Mouse (Mus musculus): ENCODE measurements at regions not wholly inside any gene's neighbourhood (a gene's known extent, or its start where the extent isn't known, plus 50 kb on each side); places are given as distances from the start of the nearest gene placed in this dataset.
A peak's percentile ranks its signal among the peaks of the same experiment; 100 is the strongest.

DNA sequence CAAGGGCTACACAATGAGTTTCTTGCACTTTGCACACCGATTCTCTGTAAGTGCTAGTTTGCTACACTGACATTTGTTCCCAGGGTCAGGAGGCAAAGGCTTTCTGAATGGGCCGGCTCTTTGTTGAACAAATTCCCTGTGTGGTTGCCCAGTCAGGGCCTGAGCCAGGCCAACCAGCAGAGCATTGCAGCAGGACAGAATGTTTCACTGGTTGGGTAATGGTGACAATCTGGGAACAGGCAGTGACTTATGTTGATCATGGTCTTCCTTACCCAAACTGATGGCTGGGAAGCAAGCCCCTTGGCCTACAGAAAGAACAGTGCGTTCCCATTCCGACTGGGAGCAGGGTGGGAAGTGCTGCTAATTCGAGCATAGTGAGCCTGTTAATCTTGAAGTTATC, 363.7 kb upstream of the Satb1 start:
- DNase-seq (ENCODE audit: low read depth, low spot score), result peak; percentile 1

DNA sequence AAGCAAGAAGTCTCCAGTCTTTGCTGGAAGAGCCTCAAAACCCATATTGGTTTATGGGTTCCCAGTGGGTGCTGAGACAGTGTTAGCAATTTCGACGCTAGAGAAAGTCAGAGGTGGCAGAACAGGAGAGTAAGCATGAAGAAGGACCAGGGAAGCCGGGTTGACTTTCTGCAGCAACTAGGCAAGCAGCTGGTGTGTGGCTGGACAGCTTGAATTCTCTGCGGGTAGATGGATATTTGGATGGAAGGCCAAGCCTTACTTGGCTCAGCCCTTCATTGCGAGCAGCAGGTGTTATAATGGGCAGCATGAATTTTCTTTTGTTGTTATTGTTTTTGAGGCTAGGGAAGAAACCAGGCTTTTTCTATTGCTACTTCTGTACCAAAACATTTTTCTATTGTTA, 362.7 kb upstream of the Satb1 start:
- DNase-seq (ENCODE audit: low read depth, low spot score), result no peak

DNA sequence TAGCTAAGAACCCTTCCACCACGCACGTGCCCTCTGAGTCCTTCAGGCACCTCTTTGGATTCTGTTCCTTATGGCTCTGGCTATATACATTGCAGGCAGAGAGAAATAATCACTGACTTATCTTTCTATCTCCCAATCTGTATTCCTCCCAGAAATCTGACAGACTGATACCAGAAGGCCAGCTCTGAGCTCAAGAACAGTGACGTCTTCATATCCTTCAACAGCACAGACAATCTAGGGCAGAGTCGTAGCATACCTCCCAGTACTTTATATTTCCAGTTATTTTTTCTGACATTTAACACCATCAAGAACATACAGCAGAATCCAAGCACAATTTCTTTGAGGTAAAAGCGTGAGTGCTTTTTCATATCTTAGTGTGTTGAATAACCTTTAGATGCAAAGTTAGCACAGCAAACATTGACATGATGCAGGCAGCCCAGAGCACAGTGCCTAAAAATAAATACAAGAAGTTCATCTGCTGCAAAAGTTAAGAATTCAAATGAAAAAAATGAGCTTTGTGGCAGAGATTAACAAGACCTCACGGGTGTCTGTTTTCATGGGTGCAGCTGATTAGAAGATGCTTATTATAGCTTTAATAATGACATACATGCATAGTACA, 358.1 kb upstream of the Satb1 start:
- DNase-seq (ENCODE audit: low read depth, low spot score), result no peak

DNA sequence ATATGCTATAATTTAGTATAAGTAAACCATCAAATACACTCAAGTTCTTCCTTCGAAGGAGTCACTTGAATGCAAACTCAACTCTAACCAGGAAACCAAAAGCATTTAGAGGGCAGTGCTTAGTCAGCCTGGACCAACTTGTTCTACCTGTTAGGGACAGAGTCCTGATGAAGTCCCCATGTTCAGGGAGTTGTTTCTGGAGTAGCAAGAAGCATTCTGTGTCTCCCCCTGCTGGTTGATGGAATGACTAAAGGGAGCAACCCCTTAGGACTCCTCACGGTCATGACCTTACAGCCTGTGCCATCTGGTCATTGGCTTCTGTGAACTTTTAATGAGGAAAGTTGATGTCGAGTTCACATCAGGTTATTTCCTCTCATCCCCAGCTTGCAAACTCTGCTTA, 349.6 kb upstream of the Satb1 start:
- no peak for DNase-seq (ENCODE audit: low read depth, low spot score)

DNA sequence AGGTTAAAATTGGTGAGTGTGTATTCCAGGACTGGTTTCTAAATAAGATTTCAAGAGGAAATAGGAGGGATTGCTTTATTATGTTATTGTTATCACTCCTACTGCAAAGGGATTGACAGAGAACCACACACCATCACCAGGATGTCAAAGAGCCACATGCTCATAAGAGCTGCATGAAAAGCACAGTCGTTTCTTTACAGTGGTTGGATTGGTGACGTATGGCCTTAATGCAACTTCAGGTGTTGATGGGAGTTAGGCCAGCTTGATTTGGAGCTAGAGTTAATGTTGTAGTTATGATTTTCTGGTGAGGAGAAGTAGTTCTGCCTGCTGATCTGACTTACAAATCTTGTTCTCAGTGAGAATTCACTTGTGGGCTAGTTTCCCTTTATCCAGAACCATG, 344.9 kb upstream of the Satb1 start:
- no peak for DNase-seq (ENCODE audit: low read depth, low spot score)

GRCm38 (mm10) chr17:52168076-52168838, 335.2 kb upstream of the Satb1 start:
- DNase-seq (ENCODE audit: low read depth, low spot score), result no peak

- no peak for DNase-seq (ENCODE audit: low read depth, low spot score)
These were observed 334.6 kb upstream of the Satb1 start for GRCm38 (mm10) chr17:52167658-52168057.

DNA sequence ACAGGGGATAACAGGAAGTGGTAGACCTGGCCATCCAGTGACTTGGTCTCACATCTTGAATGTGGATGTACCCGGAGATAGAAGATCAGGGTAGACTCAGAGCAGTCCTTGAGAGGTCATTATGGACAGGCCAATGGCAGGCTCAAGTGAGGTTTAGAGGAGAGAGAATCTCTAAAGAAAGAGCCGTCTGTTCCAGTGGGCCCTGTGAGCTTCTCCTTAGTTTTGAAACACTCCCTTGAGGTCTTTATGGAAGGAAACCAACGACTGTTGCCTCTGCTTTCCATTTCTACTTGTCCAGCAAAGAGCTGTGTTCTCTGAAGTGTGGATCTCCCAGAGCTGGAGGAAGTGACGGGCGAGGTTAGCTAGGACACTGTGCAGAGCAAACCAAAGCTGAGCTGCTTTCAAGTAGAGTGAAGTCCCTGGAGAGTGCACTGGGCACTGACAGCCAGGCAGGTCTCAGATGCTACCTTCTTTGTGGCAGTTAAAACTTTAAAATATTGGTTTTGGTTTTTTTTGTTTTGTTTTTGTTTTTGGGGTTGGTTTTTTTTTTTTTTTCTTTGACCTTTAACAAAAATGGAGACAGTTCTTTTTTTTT, 332.9 kb upstream of the Satb1 start:
- no peak for DNase-seq (ENCODE audit: low read depth, low spot score)

DNA sequence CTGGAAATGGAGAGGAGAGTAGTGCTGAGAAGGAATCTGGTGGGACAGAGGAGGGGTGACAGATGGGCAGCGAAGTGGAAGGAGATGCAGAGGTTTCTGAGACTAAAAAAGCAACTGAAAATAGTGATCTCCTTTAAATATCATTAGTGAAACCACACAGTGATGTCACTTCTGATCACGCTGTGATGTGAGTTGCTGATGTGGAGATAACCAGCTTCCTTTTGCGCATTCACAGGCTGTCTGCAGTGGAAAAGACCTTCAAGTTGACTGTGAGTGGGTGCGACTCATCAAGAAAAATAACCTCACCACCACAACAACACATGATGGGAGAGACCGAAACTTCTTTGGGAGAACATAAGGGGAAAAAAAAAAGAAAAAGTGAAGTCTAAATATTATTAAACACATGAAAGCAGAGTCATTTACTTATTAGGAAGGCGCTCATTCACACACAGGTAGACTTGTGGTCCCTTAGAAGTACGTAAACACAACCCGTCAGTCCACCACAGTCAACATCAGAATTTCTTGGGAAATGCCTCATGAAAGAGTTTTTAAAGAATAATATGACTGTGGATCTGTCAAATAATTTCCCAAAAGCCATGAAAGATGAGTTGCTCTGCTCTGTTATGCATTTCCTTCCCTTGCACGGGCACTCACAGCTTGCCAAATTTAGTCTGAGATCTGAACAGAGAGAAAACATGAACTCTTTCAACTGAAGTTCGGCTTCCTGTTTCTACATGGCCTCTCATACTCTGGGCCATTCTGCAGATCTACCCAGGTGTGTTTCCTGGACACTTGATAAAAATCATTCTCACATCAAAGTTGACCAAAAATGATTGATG, 329.7 kb upstream of the Satb1 start:
- DNase-seq (ENCODE audit: low read depth, low spot score), result peak; percentile 27

GRCm38 (mm10) chr17:52150496-52150895, 317.4 kb upstream of the Satb1 start:
- no peak for DNase-seq (ENCODE audit: low read depth, low spot score)

- no peak for DNase-seq (ENCODE audit: low read depth, low spot score)
These were observed 316.7 kb upstream of the Satb1 start for GRCm38 (mm10) chr17:52149834-52150233.

DNA sequence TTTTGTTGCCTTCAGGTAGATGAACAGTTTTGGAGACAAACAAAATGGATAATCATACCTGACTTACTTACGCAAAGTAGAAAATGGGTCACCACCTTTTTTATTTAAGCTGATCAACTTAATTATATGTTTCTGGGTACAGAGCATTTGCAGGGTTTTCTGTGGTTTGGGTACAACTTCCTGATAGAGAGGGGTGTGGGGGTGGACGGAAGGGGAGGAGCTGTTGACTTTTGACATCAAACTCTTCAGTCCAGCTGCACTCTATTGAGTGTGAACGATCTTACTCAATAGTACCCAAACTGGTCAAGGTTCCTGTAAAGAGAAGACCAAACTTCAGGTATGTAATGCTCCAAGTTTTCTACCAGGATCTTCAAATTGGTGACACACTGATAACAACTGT, 316.0 kb upstream of the Satb1 start:
- DNase-seq (ENCODE audit: low read depth, low spot score), result no peak

DNA sequence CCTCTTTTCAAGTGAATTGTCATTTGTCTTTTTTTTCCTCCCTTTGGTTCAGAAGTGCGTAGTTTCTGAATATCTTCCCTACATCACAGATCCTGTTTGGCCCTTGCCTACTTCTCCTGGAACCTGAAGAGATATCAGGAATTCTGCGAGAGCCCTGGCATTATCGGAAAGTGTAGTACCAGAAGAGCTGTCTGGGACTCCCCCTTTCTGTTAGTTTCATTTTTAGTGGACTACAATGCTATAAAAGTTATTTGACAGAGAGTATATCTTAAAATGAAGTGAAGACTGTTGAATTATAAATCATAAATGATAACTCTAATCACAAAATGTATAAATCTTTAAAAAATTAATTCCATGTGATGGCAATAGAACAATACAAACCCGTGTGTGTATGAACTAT, 270.8 kb upstream of the Satb1 start:
- DNase-seq (ENCODE audit: low read depth, low spot score), result no peak

GRCm38 (mm10) chr17:52085834-52086233, 252.7 kb upstream of the Satb1 start:
- DNase-seq (ENCODE audit: low read depth, low spot score), result no peak

GRCm38 (mm10) chr17:52084455-52084854, 251.4 kb upstream of the Satb1 start:
- no peak for DNase-seq (ENCODE audit: low read depth, low spot score)

- DNase-seq (ENCODE audit: low read depth, low spot score), result no peak
These were observed 246.2 kb upstream of the Satb1 start for GRCm38 (mm10) chr17:52079316-52079715.

- no peak for DNase-seq (ENCODE audit: low read depth, low spot score)
These were observed 245.4 kb upstream of the Satb1 start for GRCm38 (mm10) chr17:52078496-52078895.

- DNase-seq (ENCODE audit: low read depth, low spot score), result no peak
These were observed 244.9 kb upstream of the Satb1 start for GRCm38 (mm10) chr17:52077951-52078350.

DNA sequence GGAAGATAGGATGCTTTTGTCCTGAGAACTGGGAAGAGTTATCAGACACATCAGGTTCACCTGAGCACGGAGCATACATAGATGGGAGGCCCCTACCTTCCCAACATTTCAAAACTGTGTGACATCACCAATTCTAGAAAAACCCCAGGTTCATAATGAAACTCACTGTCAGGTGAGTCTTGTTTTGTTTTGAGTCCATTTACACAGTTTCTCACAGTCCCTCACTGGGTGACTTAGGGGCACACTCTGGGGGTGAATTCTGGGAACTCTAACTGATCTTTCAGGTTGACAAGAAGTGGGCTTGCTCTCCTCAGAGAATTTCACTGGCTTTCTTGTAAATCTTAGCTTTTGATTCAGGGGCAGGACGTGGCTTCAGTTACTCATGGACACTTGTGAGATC, 243.7 kb upstream of the Satb1 start:
- no peak for DNase-seq (ENCODE audit: low read depth, low spot score)

DNA sequence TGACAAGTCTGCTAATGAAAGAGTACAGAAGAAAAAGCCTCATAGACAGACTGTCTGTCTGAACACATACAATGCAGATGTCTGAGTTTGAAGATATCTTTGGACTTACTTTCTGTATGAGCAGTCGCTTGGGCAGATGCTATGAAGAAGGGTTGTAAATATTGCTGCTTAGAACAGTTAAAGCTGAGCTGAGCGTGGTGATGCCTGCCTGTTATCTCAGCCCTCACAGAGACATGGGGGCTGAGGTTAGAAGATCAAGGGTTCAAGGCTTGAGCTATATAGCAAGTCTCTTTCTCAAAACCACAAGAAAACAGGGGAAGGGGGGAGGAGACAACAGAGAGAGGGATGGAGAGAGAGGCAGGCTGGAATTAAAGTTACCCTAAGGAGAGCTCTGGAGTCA, 234.6 kb upstream of the Satb1 start:
- no peak for DNase-seq (ENCODE audit: low read depth, low spot score)

DNA sequence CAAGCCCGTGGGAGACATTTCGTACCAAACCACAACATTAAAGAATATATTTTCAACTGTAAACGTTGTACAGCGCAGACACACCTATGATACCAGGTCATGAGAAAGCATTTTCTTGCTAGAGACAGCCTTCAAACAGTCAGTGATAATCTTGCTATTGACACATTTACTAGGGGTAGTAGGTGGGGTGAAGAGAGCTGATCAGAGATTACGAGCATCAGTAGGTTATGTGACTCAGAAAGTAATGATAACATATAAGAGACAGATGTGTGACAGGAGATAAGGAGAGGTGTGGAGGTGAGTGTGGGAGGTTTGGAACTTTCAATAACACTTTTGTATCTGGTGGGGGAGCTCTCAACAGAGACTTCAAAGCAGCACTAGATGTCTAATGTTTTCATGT, 231.5 kb upstream of the Satb1 start:
- no peak for DNase-seq (ENCODE audit: low read depth, low spot score)

- DNase-seq (ENCODE audit: low read depth, low spot score), result no peak
These were observed 230.0 kb upstream of the Satb1 start for GRCm38 (mm10) chr17:52063121-52063520.

Data from skeletal muscle tissue, adult 2 months (tissue).